Mouse (Mus musculus) heart, embryonic 11.5 days (tissue): ENCODE results near the gene Mapkbp1. TPM values are rescaled to one million over a fixed set of nuclear protein-coding genes. Genes with fewer than 3 reads are reported as not detected.

Experiments used
- microRNA-seq: library from miRNA; unstranded; fragments of <30 nt; microRNA quantifications from one replicate; pipeline ENCODE4, GENCODE M21; 2016; ENCODE audit warnings: borderline number of aligned reads
- polyA plus RNA-seq: library from polyadenylated mRNA; unstranded; fragments of >200 nt; fragmentation: Nextera tagmentation; extraction: Ambion mirVana; gene quantifications from 2 replicates; pipeline ENCODE4 v1.2.1, GENCODE M21; 2014

The Mapkbp1 gene
- polyA plus RNA-seq, 1 experiment from 2014 or later = 2.5 TPM

Small RNA genes within 50 kb of the gene (microRNA-seq; reads per million reads assigned to microRNA genes)
- 0.20 reads per million for gene Mir7665

Other genes with a start within 250 kb of the Mapkbp1 start
- gene Itpka, start 230.4 kb upstream of the Mapkbp1 start, polyA plus RNA-seq = 1.9 and 2.2 TPM in 2 replicates
- gene Ltk, start 212.3 kb upstream of the Mapkbp1 start, polyA plus RNA-seq = 0.07 TPM in 1 of 2 replicates, not detected in the other
- 16.2 and 17.4 TPM in 2 replicates for gene Rpap1, start 185.2 kb upstream of the Mapkbp1 start, polyA plus RNA-seq
- gene Tyro3, start 175.0 kb upstream of the Mapkbp1 start, polyA plus RNA-seq = 7.3 and 8.4 TPM in 2 replicates
- gene Mga, start 75.5 kb upstream of the Mapkbp1 start, polyA plus RNA-seq = 20.2 and 30.1 TPM in 2 replicates
- gene Jmjd7, start 54.8 kb downstream of the Mapkbp1 start, polyA plus RNA-seq = 12.7 and 16.0 TPM in 2 replicates
- 0.92 and 1.8 TPM in 2 replicates for gene Gm28042, start 54.8 kb downstream of the Mapkbp1 start, polyA plus RNA-seq
- gene Pla2g4b, start 60.7 kb downstream of the Mapkbp1 start, polyA plus RNA-seq = 1.2 and 2.3 TPM in 2 replicates
- gene Ehd4, start 181.9 kb downstream of the Mapkbp1 start, polyA plus RNA-seq = 97.3 and 113 TPM in 2 replicates